Mouse (Mus musculus): ENCODE data around the gene Dnm3.

DNA sequence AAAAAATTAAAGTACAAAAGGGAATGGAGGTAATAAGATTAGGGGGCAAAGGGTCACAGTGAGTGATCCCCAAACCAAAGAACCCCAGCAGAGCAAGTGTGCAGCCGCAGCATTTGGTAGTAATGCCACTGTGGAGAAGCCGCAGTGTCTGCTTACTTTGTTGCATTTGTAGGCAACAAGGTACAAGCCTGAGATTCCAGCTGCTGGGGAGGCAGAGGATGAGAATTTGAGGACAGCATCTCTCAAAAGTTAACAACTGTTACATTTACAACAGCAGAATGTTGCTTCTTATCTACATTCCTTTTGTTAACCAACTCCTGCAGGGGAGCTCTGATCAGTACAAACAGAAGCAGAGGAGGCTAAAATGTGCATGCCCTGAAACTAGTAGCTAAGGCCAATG, 267.3 kb downstream of the Dnm3 start:
- TF ChIP-seq POLR2AphosphoS2 (IDR thresholded peaks at IDR 0.05; ENCODE audit: insufficient read length, low read depth) (no peak), POLR2A (IDR thresholded peaks at IDR 0.05; ENCODE audit: insufficient read length, low read depth) (no peak), MYOG (IDR thresholded peaks at IDR 0.05; ENCODE audit: control insufficient read depth in 1 of 3, insufficient read depth in 1 of 3, insufficient read length in 2 of 3, low read depth in 2 of 3) (no peak), MYOD1 (IDR thresholded peaks at IDR 0.05; ENCODE audit: control insufficient read depth in 1 of 3, insufficient read length in 2 of 3, low read depth in 2 of 3) (no peak), TCF3 (IDR thresholded peaks at IDR 0.05; ENCODE audit: insufficient read length, low read depth) (no peak), MAX (IDR thresholded peaks at IDR 0.05; ENCODE audit: low read depth) (no peak), E2F4 (IDR thresholded peaks at IDR 0.05; ENCODE audit: insufficient read depth) (no peak)
